Mouse (Mus musculus) embryonic fibroblast, embryonic 13.5 days (primary cell): ENCODE measurements around the gene Dpt.

Experiments
- CTCF ChIP-seq: IDR thresholded peaks from 2 replicates; pipeline ENCODE4 v1.5.1; 2011; ENCODE audit warnings: mild to moderate bottlenecking, control low read depth, low read length, moderate library complexity, borderline replicate concordance; ENCODE audit not compliant: insufficient read depth
- POLR2A ChIP-seq: IDR thresholded peaks from 2 replicates; pipeline ENCODE4 v1.6.1; 2011; ENCODE audit warnings: low read depth, mild to moderate bottlenecking, control low read depth, low read length, moderate library complexity

DNA sequence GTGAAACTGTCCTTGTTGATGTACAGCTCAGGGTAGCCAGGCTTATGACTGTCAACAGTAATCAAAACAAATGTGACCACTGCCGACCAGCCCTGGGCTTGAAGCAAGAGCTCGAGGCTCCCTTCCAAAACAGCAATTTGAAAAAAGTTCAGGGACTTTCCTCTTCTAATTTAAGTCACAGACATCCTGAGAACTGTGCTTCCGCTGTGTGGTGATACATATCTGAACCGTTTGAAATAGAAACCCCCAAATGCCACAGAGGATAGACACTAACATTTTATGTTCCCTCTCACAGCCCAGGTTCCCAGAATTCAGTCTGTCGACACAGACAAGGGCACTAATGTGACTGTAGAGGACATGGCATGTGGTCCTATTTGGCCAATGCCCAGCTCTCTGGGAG, 18.9 kb downstream of the Dpt start:
- TF ChIP-seq CTCF (no peak), POLR2A (no peak)
